Mouse (Mus musculus): ENCODE data around the gene Armh1.

- TF ChIP-seq POLR2A (IDR thresholded peaks at IDR 0.05; ENCODE audit: control insufficient read depth, extremely low read depth, insufficient read depth, low read length, poor library complexity) (no peak), CTCF (IDR thresholded peaks at IDR 0.05; ENCODE audit: borderline replicate concordance, control insufficient read depth, extremely low read depth, insufficient read depth, low read length, poor library complexity) (no peak)
Measured at GRCm38 (mm10) chr4:117252351-117252750, 426 bp upstream of the Armh1 start.
